Mouse (Mus musculus) frontal cortex, adult (tissue): ENCODE data around the gene Galnt16.
A peak's percentile ranks its signal among the peaks of the same experiment; 100 is the strongest.

Experiments used
- ATAC-seq: cut with Nextera tagmentation; 2 replicates; pipeline ENCODE4 v1.9.2; 2017; ENCODE audit warnings: mild to moderate bottlenecking, moderate library complexity, mixed read lengths; ENCODE audit not compliant: low TSS enrichment

The Galnt16 gene

GRCm38 (mm10) chr12:80595968-80596367, 77.9 kb downstream of the Galnt16 start:
- ATAC-seq, result no peak

- ATAC-seq, result 0 out of 2 replicates have a peak, but pooled peaks have one; percentile 13
Measured at GRCm38 (mm10) chr12:80598236-80598635, 80.2 kb downstream of the Galnt16 start.

GRCm38 (mm10) chr12:80598756-80599155, 80.7 kb downstream of the Galnt16 start:
- 0 out of 2 replicates have a peak, but pooled peaks have one; percentile 39 for ATAC-seq

GRCm38 (mm10) chr12:80601597-80602269, 83.7 kb downstream of the Galnt16 start:
- no peak for ATAC-seq

GRCm38 (mm10) chr12:80602432-80602831, 84.4 kb downstream of the Galnt16 start:
- no peak for ATAC-seq

- ATAC-seq, result no peak
Measured at GRCm38 (mm10) chr12:80603566-80603965, 85.5 kb downstream of the Galnt16 start.

- ATAC-seq, result peak; percentile 82
Measured at GRCm38 (mm10) chr12:80604218-80604617, 86.1 kb downstream of the Galnt16 start.

GRCm38 (mm10) chr12:80608576-80608975, 90.5 kb downstream of the Galnt16 start:
- ATAC-seq, result no peak

- no peak for ATAC-seq
Measured at GRCm38 (mm10) chr12:80609928-80610327, 91.9 kb downstream of the Galnt16 start.

- ATAC-seq, result no peak
Measured at GRCm38 (mm10) chr12:80612113-80612791, 94.2 kb downstream of the Galnt16 start.

GRCm38 (mm10) chr12:80615371-80616257, 97.5 kb downstream of the Galnt16 start:
- no peak for ATAC-seq

GRCm38 (mm10) chr12:80620501-80620900, 102.4 kb downstream of the Galnt16 start:
- ATAC-seq, result no peak

- no peak for ATAC-seq
Measured at GRCm38 (mm10) chr12:80631790-80632189, 113.7 kb downstream of the Galnt16 start.

- peak; percentile 29 for ATAC-seq
Measured at GRCm38 (mm10) chr12:80642725-80643692, 124.9 kb downstream of the Galnt16 start.

- ATAC-seq, result peak; percentile 98
Measured at GRCm38 (mm10) chr12:80643693-80644505, 125.8 kb downstream of the Galnt16 start, which contains the start of the genes Slc39a9 and Erh. Gene Slc39a9 (plus strand): TSS chr12:80643883. Gene Erh (minus strand): TSS chr12:80644341.

- ATAC-seq, result no peak
Measured at GRCm38 (mm10) chr12:80644506-80644868, 126.4 kb downstream of the Galnt16 start.

- no peak for ATAC-seq
Measured at GRCm38 (mm10) chr12:80646377-80646776, 128.3 kb downstream of the Galnt16 start.

- no peak for ATAC-seq
Measured at GRCm38 (mm10) chr12:80653951-80654658, 136.0 kb downstream of the Galnt16 start.

GRCm38 (mm10) chr12:80654659-80655025, 136.6 kb downstream of the Galnt16 start:
- no peak for ATAC-seq

GRCm38 (mm10) chr12:80658661-80659060, 140.6 kb downstream of the Galnt16 start:
- no peak for ATAC-seq
